Mouse (Mus musculus) CH12.LX (cell line): ENCODE measurements around the gene Clip3. TPM values are rescaled to one million over a fixed set of nuclear protein-coding genes. Genes with fewer than 3 reads are reported as not detected.

Experiments used
- DNase-seq: peaks from one replicate; pipeline ENCODE4 v3.0.0-alpha.2; 2013; ENCODE audit errors: extremely low read depth
- H3K27ac ChIP-seq: 2 replicates; pipeline ENCODE4 v1.5.1; 2012; ENCODE audit warnings: low read depth, mild to moderate bottlenecking, control low read depth, moderate library complexity; ENCODE audit not compliant: insufficient read depth
- H3K27me3 ChIP-seq: replicated peaks from 2 replicates; pipeline ENCODE3; 2012; ENCODE audit warnings: inconsistent platforms
- H3K36me3 ChIP-seq, 2 experiments: replicated peaks in 1 of 2; 2 replicates each; pipeline versions ENCODE3 to v1.6.1; 2012; ENCODE audit warnings: inconsistent platforms in 1 of 2, low read length in 1 of 2, mild to moderate bottlenecking in 1 of 2, mixed read lengths in 1 of 2, moderate library complexity in 1 of 2; ENCODE audit not compliant: control insufficient read depth in 1 of 2, insufficient read depth in 1 of 2
- H3K4me1 ChIP-seq, 2 experiments: 2 replicates each; pipeline ENCODE4 v1.6.1; 2012; ENCODE audit warnings: inconsistent platforms in 1 of 2, moderate library complexity in 1 of 2; ENCODE audit not compliant: insufficient read depth in 2 of 2, control insufficient read depth in 1 of 2
- H3K4me2 ChIP-seq: 2 replicates; pipeline ENCODE4 v1.6.1; 2012; ENCODE audit warnings: low read depth, mild to moderate bottlenecking, control low read depth; ENCODE audit not compliant: poor library complexity, insufficient read depth, severe bottlenecking
- H3K4me3 ChIP-seq, 3 experiments: fragments of 150-350 bp in 1 of 3; sonication (generic) in 1 of 3; replicated peaks in 1 of 3; 2 replicates each; pipeline versions ENCODE3 to v1.5.1; 2011 to 2012; ENCODE audit warnings: low read depth in 2 of 3, low read length in 2 of 3, mild to moderate bottlenecking in 2 of 3, moderate library complexity in 2 of 3, control low read depth in 1 of 3, improper control_type of control experiment in 1 of 3, inconsistent platforms in 1 of 3, mixed read lengths in 1 of 3; ENCODE audit not compliant: poor library complexity in 1 of 3
- H3K79me2 ChIP-seq: replicated peaks from 2 replicates; pipeline ENCODE4 v1.6.1; 2012; ENCODE audit warnings: mild to moderate bottlenecking, moderate library complexity; ENCODE audit not compliant: control insufficient read depth, poor library complexity, insufficient read depth, severe bottlenecking; ENCODE audit errors: extremely low read depth
- H3K9ac ChIP-seq: 2 replicates; pipeline ENCODE4 v1.6.1; 2012; ENCODE audit warnings: low read depth, mild to moderate bottlenecking, control low read depth, moderate library complexity; ENCODE audit not compliant: insufficient read depth
- H3K9me3 ChIP-seq: replicated peaks from 2 replicates; pipeline ENCODE3; 2012; ENCODE audit warnings: low read length, inconsistent platforms, mixed read lengths
- CHD1 ChIP-seq: IDR thresholded peaks from 2 replicates; pipeline ENCODE4 v1.6.1; 2012; ENCODE audit warnings: low read depth, low read length, improper control_type of control experiment, inconsistent platforms
- CHD2 ChIP-seq: IDR thresholded peaks from 2 replicates; pipeline ENCODE4 v1.6.1; 2011; ENCODE audit warnings: low read length, improper control_type of control experiment
- E2F4 ChIP-seq: IDR thresholded peaks from 2 replicates; pipeline ENCODE4 v1.6.1; 2011; ENCODE audit warnings: low read depth, low read length, improper control_type of control experiment; ENCODE audit not compliant: insufficient replicate concordance
- ELF1 ChIP-seq: IDR thresholded peaks from 2 replicates; pipeline ENCODE4 v1.6.1; 2014; ENCODE audit warnings: low read depth, mild to moderate bottlenecking, inconsistent platforms, low read length, improper control_type of control experiment
- EP300 ChIP-seq: IDR thresholded peaks from 2 replicates; pipeline ENCODE4 v1.6.1; 2011; ENCODE audit warnings: low read length, improper control_type of control experiment
- ETS1 ChIP-seq: conservative IDR thresholded peaks from 2 replicates; pipeline ENCODE4 v1.6.1; 2012; ENCODE audit warnings: low read depth, mild to moderate bottlenecking, inconsistent platforms, low read length, improper control_type of control experiment, moderate library complexity
- IRF4 ChIP-seq: IDR thresholded peaks from 2 replicates; pipeline ENCODE4 v1.6.1; 2014; ENCODE audit warnings: low read depth, mild to moderate bottlenecking, inconsistent platforms, low read length, improper control_type of control experiment
- JUN ChIP-seq: IDR thresholded peaks from 2 replicates; pipeline ENCODE4 v1.6.1; 2011; ENCODE audit warnings: low read depth, mild to moderate bottlenecking, low read length, improper control_type of control experiment, moderate library complexity; ENCODE audit not compliant: insufficient read depth
- JUND ChIP-seq: conservative IDR thresholded peaks from 2 replicates; pipeline ENCODE4 v1.6.1; 2011; ENCODE audit warnings: low read depth, low read length, improper control_type of control experiment
- KAT2A ChIP-seq: IDR thresholded peaks from 2 replicates; pipeline ENCODE4 v1.6.1; 2012; ENCODE audit warnings: low read length, improper control_type of control experiment, inconsistent platforms; ENCODE audit not compliant: insufficient replicate concordance
- MAFK ChIP-seq: IDR thresholded peaks from 2 replicates; pipeline ENCODE4 v1.6.1; 2011; ENCODE audit warnings: low read length, improper control_type of control experiment; ENCODE audit not compliant: insufficient replicate concordance
- MAX ChIP-seq: IDR thresholded peaks from 2 replicates; pipeline ENCODE4 v1.6.1; 2011; ENCODE audit warnings: low read length, improper control_type of control experiment
- MAZ ChIP-seq: IDR thresholded peaks from 2 replicates; pipeline ENCODE4 v1.6.1; 2012; ENCODE audit warnings: low read depth, mild to moderate bottlenecking, inconsistent platforms, low read length, improper control_type of control experiment, moderate library complexity
- MEF2A ChIP-seq: IDR thresholded peaks from 2 replicates; pipeline ENCODE4 v1.6.1; 2014; ENCODE audit warnings: low read depth, mild to moderate bottlenecking, inconsistent platforms, low read length, improper control_type of control experiment, borderline replicate concordance
- MXI1 ChIP-seq: IDR thresholded peaks from 2 replicates; pipeline ENCODE4 v1.6.1; 2011; ENCODE audit warnings: mild to moderate bottlenecking, low read depth, low read length, improper control_type of control experiment
- POLR2A ChIP-seq: IDR thresholded peaks from 2 replicates; pipeline ENCODE4 v1.6.1; 2011; ENCODE audit warnings: low read depth, mild to moderate bottlenecking, improper control_type of control experiment, low read length
- POLR2AphosphoS2 ChIP-seq: IDR thresholded peaks from 2 replicates; pipeline ENCODE4 v1.6.1; 2011; ENCODE audit warnings: low read depth, low read length, improper control_type of control experiment
- RCOR1 ChIP-seq: conservative IDR thresholded peaks from 2 replicates; pipeline ENCODE4 v1.6.1; 2012; ENCODE audit warnings: low read depth, mild to moderate bottlenecking, inconsistent platforms, low read length, improper control_type of control experiment
- SMC3 ChIP-seq: IDR thresholded peaks from 2 replicates; pipeline ENCODE4 v1.6.1; 2011; ENCODE audit warnings: low read depth, low read length, improper control_type of control experiment
- TBP ChIP-seq: conservative IDR thresholded peaks from 2 replicates; pipeline ENCODE4 v1.6.1; 2011; ENCODE audit warnings: low read depth, low read length, improper control_type of control experiment
- TCF12 ChIP-seq: IDR thresholded peaks from 2 replicates; pipeline ENCODE4 v1.6.1; 2014; ENCODE audit warnings: low read depth, mild to moderate bottlenecking, inconsistent platforms, low read length, improper control_type of control experiment
- UBTF ChIP-seq: IDR thresholded peaks from 2 replicates; pipeline ENCODE4 v1.6.1; 2012; ENCODE audit warnings: low read depth, mild to moderate bottlenecking, inconsistent platforms, low read length, improper control_type of control experiment, moderate library complexity
- USF1 ChIP-seq: IDR thresholded peaks from 2 replicates; pipeline ENCODE4 v1.6.1; 2014; ENCODE audit warnings: low read depth, mild to moderate bottlenecking, inconsistent platforms, low read length, improper control_type of control experiment
- USF2 ChIP-seq: conservative IDR thresholded peaks from 2 replicates; pipeline ENCODE4 v1.6.1; 2011; ENCODE audit warnings: low read depth, low read length, improper control_type of control experiment
- ZKSCAN1 ChIP-seq: IDR thresholded peaks from 2 replicates; pipeline ENCODE4 v1.6.1; 2012; ENCODE audit warnings: low read depth, inconsistent platforms, low read length, improper control_type of control experiment, borderline replicate concordance
- ZMIZ1 ChIP-seq: IDR thresholded peaks from 2 replicates; pipeline ENCODE4 v1.6.1; 2012; ENCODE audit warnings: low read depth, mild to moderate bottlenecking, inconsistent platforms, low read length, improper control_type of control experiment
- ZNF384 ChIP-seq: IDR thresholded peaks from 2 replicates; pipeline ENCODE4 v1.6.1; 2012; ENCODE audit warnings: low read depth, low read length, improper control_type of control experiment, inconsistent platforms
- dilution Hi-C: fragments of 300-500 bp; cut with MboI; formaldehyde crosslinking; loops from 2 replicates; pipeline ENCODE4 v1.14.3; 2020; ENCODE audit warnings: low sequenced_read_pairs; ENCODE audit not compliant: extremely low pct_unique_long_range_greater_than_20kb, extremely low pct_ligation_motif_present
- in situ Hi-C: fragments of 300-500 bp; cut with MboI; formaldehyde crosslinking; loops from 3 replicates; pipeline ENCODE4 v1.14.3; 2019; ENCODE audit warnings: low sequenced_read_pairs, low pct_ligation_motif_present, low pct_unique_long_range_greater_than_20kb, mixed read lengths
- polyA plus RNA-seq: library from polyadenylated mRNA; unstranded; fragments of >175 nt; gene quantifications from 2 replicates; pipeline ENCODE4 v1.2.1, GENCODE M21; 2012; ENCODE audit warnings: low read depth; ENCODE audit not compliant: insufficient read length
- total RNA-seq, 2 experiments: library from RNA; depleted of rRNA; stranded (reverse); fragments of 300-350 nt in 1 of 2; fragments of >200 nt in 1 of 2; gene quantifications; 2 replicates each; pipeline ENCODE4 v1.2.3; 2012 to 2014

Gene Clip3
- total and polyA plus RNA-seq, 3 experiments, result not detected

DNA sequence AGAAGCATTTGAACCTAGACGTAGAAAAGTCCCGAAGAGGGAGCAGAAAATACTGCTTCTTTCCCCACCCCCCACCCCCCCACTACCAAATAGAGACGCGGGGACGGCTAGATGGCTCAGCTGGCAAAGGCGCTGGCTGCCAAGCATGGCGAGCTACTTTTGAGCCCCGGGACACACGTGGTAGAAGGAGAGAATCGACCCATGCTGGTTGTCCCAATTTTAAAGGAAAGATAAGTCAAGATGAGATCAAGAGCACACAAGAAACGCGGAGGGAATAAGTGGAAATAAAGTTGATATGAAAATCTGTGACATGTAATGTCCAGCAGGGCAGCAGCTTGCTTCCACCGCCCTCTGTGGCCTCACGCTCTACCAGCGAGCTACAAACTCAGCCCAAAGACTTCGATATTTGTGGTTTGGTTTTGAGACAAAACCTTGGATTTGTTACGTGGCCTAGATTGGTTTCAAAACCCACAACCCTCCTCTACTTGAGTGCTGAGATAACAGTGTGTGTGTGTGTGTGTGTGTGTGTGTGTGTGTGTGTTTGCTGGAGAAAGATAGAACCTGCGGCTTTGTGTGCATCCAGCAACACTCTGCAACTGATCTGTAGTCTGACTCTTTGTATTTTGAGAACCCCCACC lies 41.2 kb downstream of the Clip3 start:
- Histone ChIP-seq H3K9me3 (peaks cover 8% of the 10 kb centered on the region), H3K4me2 (no peak overlapping the region)
- no peak for DNase-seq
- TF ChIP-seq ZKSCAN1, result no peak
- TF ChIP-seq ETS1, result no peak
- no peak for TF ChIP-seq KAT2A
- no peak for TF ChIP-seq ZMIZ1
- no peak for TF ChIP-seq ELF1
- no peak for TF ChIP-seq SMC3
- TF ChIP-seq UBTF, result no peak
- no peak for TF ChIP-seq JUN
- no peak for TF ChIP-seq TCF12
- no peak for TF ChIP-seq MXI1
- TF ChIP-seq MEF2A, result no peak
- TF ChIP-seq CHD2, result no peak
- no peak for TF ChIP-seq MAZ
- no peak for TF ChIP-seq TBP
- no peak for TF ChIP-seq RCOR1
- no peak for TF ChIP-seq MAFK
- TF ChIP-seq ZNF384, result no peak
- no peak for TF ChIP-seq MAX
- TF ChIP-seq, all 38 proteins: peak for 0
- Histone ChIP-seq H3K9ac (no peak overlapping the region), H3K27ac (no peak overlapping the region), H3K36me3 (no peaks in the 10 kb centered on the region), H3K79me2 (no peaks in the 10 kb centered on the region), H3K4me3 (no peak overlapping the region), H3K4me1 (peaks cover 2 to 4% of the 10 kb centered on the region in 2 experiments; a peak in 2 of 4 replicates), H3K27me3 (peaks cover 78% of the 10 kb centered on the region)
- dilution Hi-C loops, result no loop called here
- in situ Hi-C loops, result no loop called here

DNA sequence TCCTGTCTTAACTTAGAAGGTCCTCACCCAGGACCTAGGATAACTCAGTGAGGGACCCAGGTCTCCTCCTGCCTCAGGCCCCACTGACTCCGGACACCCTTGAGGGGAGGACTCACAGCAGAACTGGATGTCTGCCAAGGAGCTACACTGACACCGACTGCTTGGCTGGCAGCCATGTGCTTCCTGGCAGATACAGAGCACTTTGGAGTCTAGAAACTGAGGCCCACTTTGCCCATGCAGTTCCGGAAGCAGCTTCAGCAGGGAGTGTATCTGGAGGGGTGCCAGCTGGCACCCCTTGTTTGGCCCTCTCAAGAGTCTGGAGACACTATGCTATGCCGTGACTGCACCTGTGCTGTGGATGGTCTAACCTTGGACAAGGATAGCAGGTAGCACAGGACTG lies 41.9 kb downstream of the Clip3 start:
- no peak overlapping the region for H3K27ac ChIP-seq

More for the DNA sequence above, 41.9 kb downstream of the Clip3 start:
- Histone ChIP-seq H3K9ac (no peak overlapping the region), H3K79me2 (no peaks in the 10 kb centered on the region), H3K36me3 (no peaks in the 10 kb centered on the region)
- dilution Hi-C loops, result no loop called here
- no peak for TF ChIP-seq JUND
- no peak for TF ChIP-seq JUN
- no peak for TF ChIP-seq RCOR1
- no peak for TF ChIP-seq USF2
- no peak for TF ChIP-seq MAFK
- TF ChIP-seq ZNF384, result no peak
- no peak for TF ChIP-seq CHD1
- no peak for TF ChIP-seq USF1
- TF ChIP-seq ETS1, result no peak
- TF ChIP-seq TBP, result no peak
- no peak for TF ChIP-seq POLR2A
- TF ChIP-seq CHD2, result no peak
- TF ChIP-seq MEF2A, result no peak
- no peak for TF ChIP-seq IRF4
- TF ChIP-seq TCF12, result no peak
- no peak for TF ChIP-seq POLR2AphosphoS2
- TF ChIP-seq E2F4, result no peak
- TF ChIP-seq EP300, result no peak
- TF ChIP-seq, all 38 proteins: peak for 0
- peaks cover 78% of the 10 kb centered on the region for H3K27me3 ChIP-seq
- peaks cover 2 to 4% of the 10 kb centered on the region in 2 experiments; a peak in 2 of 4 replicates for H3K4me1 ChIP-seq
- H3K4me3 ChIP-seq, result no peak overlapping the region
- DNase-seq, result no peak
- no peak overlapping the region for H3K4me2 ChIP-seq
- in situ Hi-C loops, result no loop called here
- peaks cover 8% of the 10 kb centered on the region for H3K9me3 ChIP-seq
